Mouse (Mus musculus) spleen, embryonic (tissue): ENCODE measurements at regions not wholly inside any gene's neighbourhood (a gene's known extent, or its start where the extent isn't known, plus 50 kb on each side); places are given as distances from the start of the nearest gene placed in this dataset.

Experiments used
- CTCF ChIA-PET: fragments of 350-600 bp; sonication (Branson Sonifier 250); formaldehyde crosslinking; loops from one replicate; lab custom pipeline; 2022; lab: Charles Lee

DNA sequence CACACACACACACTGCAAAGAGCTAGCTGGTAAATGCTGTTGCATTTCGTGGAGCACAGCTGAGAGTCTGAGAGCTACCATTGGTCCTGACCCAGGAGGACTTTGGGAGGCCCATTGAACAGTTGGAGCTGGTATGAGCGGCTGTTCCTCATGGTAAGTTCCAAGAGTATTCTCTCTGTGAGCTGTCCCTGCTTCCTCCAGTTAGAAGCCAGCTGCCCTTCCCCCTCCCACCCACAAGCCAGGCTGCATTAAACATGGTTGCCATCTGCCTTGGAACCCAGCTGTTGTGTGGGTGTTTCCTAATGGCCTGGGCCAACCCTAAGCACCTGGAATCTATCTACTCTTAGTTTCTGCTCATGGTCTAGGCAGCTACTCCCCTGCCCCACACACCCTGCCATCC lies 174.4 kb downstream of the Cct6b start:
- CTCF ChIA-PET: no interaction called here

DNA sequence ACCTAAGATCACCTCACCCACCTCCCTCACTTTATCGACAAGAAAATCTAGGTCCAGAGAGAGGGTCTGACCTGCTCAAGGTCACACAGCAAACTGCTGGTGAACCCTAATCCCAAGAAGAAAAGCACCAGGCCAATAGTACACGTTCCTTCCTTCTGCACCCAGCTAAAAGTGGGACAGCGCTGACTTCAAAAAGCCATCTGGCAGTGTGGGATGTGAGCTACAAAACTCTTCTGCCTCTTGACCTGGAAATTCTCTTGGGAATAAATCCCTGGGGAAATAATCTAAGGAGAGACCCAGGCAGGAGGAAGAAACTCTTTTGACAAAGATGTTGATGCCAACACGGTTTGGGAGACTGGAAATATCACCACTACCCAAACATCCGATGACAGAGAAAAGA lies 175.4 kb downstream of the Cct6b start:
- CTCF ChIA-PET: no interaction called here

DNA sequence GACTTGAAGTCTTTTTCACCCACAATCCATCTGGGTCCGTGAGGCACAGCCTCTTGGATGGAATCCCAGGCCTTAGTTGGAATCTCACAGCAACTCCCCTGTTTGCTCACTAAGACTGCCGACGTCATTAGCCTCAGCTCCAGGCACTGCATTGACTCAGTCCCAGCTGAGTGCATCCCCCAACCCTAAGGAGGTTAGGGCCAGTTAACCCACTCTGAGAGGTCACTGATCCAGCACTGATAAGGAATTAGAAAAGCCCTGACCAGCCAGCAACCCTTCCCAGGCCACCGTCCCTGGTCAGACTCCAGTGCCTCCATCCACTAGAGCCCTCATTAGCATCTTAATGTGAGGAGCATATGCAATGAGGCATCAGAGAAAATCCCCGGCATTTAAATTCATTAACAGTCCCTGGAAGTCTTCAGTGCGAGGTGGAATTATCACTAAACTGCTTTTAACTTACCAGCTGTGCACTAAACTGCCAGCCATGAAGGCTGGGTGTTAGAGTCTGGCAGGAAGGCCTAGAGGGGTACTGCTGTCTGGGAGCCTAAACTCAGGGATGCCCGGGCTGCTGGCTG lies 184.2 kb downstream of the Cct6b start:
- CTCF ChIA-PET: no interaction called here

DNA sequence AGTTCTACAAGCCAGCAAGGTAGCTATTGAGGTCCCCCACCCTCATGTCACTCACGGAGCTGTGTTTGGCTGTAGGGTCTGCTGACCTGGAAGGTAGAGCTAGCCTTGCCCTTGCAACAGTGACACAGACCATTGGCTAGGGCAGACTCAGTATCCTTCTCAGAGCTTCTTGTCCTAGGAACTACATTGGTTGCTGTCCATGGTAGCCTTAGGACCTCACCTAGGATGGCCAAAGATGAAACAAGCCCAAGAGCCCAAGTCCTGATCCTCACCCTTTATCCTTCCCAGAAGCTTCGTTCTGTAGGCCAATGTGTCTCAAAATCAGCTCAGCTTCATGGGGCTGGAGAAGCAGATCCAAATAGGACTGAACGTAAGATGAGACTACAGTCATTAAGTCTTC lies 187.3 kb downstream of the Tmem132e start:
- CTCF ChIA-PET: no interaction called here

DNA sequence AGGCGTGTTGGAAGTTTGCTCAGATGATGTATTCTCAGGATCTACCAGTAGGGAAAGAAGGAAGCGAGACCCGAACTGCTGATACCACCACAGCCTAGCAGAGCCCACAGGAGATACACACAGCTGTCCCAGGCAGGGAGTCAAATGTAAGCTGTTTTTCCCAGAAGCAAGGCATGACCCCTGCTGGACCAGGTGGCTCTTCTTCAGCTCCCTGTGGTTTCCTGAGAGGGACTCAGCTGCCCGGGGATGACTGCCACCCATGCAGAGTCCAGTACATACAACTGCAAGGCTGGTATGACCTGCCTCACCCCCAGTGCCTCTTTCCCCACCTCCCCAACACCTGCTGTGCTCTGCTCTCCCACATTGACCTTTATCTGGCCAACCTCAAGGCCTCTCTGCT lies 184.4 kb downstream of the Tmem132e start:
- CTCF ChIA-PET: no interaction called here

DNA sequence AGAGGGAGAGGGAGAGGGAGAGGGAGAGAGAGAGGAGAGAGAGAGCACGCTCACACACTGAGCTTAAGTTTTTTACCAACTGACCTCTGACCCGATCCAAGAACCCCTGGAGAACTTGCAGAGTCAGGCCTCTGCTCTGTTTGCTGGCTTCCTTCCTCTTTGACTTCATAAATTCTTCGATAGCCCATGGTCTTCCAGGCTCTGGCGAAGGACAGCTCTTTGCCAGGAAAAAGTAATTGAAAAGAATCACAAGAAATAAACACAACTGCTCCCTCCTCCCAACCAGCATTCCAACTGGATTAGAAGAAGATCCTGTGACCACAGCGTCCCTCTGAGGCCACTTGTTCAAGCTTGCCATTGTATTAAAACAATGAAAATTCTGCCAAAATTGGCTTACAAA lies 182.8 kb downstream of the Tmem132e start:
- CTCF ChIA-PET: interaction anchor here (0.6 kb wide), 1 partner anchor 26 kb away, joined by 4 read pairs; no protein-coding TSS in a partner anchor

DNA sequence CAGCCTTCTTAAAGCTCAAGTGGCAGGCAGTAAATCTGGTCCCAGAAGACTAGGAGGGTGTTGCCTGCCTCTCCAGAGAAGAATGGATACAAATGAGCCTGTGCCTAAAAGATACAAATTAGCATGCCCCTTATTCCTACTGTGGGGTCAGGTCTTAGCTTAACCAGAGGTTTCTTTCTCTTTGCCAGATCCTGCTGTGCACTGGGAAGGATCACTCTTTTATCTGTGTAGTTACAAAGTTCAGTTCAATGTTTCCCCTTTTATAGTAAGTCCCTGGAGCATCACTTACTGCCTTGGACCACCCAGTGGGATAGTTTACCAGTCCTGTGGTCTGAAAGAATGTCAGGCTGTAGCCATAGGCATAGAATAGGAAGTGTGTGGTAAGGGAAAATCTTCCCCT lies 181.1 kb downstream of the Tmem132e start:
- CTCF ChIA-PET: no interaction called here

DNA sequence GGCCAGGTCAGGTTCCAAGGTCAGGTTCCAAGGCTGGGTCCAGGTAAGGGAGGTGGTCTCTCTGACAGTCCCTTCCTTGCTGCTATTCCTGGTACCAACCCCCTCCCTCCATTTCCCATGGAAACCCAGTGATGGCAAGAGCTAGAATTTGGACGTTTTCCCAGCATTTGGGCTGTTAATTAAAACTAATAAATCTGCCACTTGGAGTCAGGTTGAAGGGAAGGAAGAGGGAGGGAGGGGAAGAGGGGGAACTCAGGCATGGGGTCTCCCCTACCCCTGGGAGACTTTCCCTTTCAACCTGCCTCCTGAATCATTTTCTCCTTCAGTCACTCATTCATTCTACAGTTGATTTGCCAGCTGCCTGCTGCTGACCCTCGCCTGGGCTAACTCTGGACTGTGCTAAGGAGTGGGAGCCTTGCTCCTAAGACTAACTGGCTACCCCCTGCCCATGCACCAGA lies 179.5 kb downstream of the Tmem132e start:
- CTCF ChIA-PET: interaction anchor here (0.6 kb wide), 1 partner anchor 103 kb away, joined by 3 read pairs; no protein-coding TSS in a partner anchor

DNA sequence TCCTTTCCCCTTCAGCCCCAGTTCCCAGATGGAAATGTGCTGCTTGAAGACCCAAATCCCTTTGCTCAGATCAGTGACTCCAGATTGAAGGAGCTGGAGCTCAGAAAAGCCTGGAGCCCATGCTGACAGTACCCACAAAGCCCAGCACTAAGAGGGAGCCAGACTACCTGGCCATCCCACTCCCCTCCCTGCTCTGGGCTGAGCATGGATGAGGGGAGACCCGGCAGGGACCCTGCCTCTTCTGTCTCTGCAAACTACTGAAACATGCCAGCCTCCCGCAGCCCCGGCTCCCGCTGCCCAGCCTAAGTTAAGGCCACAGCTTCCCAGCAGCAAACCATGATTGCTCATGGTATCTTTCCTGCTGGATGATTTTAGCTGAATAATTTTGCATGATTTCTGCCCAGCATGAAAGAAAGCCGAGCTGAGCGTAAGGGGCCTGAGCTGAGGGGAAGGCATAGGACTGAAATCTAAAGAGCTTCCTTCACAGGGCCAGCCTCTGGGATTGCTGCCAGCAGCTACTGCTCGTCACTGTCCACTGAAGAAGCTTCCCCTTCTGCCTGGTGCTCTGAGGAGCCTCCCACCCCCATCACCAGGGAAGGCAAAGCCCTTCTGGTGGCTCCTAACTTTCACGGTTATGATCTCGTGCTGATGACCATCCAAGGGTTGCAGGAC lies 178.4 kb downstream of the Tmem132e start:
- CTCF ChIA-PET: no interaction called here

DNA sequence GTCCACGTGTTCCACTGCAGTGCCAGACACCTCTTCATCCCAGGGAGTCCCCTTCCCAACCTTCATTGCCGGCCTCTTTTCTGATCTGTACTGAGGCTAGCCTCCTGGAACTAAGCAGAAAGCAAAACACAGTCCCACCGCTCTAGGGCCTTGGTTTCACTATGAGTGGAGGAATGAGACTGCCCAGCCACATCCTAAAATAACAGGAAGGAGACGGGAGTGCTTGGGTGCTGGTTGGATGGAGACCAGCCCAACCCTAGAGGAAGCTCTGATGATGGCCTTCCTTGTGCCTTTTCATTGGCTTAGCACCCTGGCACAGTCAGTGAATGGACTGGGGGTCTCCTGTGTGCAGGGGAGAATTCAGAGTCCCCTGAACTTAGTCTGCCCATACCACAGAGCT lies 177.4 kb downstream of the Tmem132e start:
- CTCF ChIA-PET: no interaction called here

DNA sequence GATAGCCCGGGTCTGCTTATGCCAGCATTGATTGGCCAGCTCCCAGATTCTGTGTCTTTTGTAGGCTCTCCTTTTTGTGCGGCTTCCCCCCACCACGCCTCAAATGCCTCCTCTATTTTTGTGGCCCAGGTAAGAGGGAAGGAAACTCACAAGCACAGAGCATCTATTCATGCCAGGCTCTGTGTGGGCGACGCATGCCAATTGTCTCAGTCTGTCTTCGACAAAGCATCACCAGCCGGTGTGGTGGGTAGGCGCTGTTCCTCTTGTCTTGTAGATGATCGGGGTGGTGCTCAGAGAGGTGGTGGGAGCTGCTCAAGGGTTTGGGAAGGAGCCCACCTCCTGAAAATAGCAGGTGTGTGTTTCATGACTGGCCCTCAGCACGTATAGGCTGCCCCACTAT lies 175.5 kb downstream of the Tmem132e start:
- CTCF ChIA-PET: no interaction called here

DNA sequence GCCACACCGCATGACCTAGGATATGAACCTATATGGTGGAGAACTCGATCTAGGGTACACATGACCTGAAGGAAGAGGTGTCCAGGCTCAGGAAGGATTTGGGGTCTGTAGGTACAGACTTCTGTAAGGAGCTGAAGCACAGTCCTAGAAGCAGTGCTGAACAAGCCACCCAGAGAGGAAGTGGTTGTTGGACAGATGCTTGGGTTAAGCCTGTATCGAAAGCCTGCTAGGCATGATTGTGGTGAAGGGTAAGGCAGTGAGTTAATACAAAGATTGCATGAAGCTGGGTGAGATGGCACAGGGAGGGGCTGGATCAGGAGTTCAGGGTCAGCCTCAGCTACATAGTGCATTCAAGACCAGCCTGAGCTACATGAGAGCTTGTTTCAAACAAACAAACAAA lies 153.3 kb downstream of the Tmem132e start:
- CTCF ChIA-PET: no interaction called here

DNA sequence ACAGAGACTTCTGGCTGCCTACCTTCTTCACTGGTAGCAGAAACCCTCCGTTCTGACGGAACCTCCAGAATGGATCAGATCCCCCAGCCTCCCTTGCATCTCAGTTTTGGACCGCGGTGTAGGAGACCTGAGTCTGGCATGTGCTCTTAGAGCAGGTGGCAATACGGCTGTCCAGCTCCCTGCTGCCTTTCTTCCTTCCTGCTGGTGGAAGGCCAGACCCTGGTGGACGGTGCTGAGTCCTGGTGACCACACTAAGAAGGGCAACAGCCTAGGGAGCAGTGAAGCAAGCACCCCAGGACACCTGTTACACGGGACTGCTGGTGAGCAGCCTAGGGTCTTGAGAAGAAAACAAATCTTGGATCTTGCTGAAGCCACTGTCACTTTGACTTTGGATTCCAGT lies 152.7 kb downstream of the Tmem132e start:
- CTCF ChIA-PET: no interaction called here

DNA sequence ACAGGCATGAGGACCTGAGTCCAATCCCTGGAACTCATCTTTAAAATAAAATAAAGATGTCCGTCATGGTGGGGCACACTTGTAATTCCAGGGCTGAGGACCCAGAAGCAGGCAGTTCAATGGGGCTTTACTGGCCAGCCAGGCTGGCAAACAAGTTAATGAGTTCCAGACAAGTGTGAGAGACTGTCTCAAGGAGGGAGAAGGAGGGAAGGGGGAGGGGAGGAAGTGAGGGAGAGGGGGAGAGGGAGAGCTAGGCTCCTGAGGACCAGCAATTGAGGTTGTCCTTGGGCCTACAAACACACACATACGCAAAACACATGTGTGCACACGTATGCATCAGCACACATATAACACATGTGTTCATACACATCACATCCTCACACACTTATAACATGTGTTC lies 149.2 kb downstream of the Tmem132e start:
- CTCF ChIA-PET: no interaction called here

DNA sequence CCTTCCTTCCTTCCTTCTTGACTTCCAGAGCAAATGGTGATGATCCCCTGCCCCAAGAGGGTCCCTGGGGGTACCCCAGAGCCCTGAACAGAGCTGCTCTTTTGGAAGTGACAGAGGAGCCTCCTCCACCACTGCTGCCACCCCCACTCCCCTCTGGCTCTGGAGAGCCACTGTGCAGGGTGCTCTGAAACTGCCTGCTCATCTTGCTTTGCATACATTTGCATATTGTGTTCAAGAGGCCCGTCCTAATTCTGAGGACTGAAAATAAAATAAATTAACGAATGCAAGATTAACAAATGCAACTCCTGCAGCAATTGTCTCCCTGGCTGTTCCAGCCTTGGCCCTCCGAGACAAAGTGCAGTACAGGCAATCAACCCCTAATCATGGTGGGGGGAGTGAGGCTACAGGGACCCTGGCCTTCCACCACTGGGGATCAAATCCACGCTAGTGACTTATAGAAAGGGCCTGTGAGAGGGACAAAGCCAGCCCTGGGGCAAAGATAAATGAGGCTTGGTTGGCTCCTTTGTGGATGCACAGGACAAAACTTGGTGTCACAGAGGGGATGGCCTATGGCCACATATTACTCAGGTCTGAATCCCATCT lies 134.6 kb downstream of the Tmem132e start:
- CTCF ChIA-PET: no interaction called here

DNA sequence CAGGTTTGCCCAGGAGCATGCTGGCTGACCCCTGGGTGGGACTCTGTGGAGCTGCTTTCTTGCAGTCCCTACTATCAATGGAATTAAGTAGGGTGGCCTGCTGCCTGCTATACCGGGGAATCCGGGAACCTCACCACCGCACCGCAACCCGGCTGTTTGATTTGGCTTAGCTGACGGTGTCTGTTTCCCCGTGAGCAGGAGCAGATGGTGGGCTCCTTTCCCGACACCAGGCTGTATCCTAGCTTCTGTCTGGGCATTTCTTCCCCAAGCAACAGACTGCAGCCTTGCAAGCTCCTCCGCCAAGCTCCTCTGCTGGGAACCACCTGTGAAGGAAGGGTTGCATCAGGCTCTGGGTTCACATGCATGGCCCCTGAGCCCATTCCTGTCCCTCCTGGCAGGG lies 132.7 kb downstream of the Tmem132e start:
- CTCF ChIA-PET: no interaction called here

DNA sequence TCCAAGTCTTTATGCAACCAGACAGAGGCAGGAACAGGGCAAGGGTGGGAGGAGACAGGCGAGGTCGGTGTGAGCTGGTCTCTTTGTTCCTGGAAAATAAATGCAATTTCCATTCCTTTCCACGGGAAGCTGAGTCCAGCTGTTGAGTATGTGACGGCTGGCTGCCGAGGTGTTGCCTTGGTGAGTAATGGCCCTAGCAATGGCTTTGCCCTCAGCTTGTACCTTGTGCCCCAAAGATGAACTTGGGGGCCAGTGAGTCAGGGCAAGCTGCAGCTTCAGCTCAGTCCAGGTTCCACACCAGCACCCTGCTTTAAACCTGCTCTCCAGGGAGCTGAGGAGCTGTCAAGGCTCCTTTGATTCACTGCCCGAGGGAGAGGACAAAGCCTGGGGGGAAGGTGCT lies 130.0 kb downstream of the Tmem132e start:
- CTCF ChIA-PET: no interaction called here

DNA sequence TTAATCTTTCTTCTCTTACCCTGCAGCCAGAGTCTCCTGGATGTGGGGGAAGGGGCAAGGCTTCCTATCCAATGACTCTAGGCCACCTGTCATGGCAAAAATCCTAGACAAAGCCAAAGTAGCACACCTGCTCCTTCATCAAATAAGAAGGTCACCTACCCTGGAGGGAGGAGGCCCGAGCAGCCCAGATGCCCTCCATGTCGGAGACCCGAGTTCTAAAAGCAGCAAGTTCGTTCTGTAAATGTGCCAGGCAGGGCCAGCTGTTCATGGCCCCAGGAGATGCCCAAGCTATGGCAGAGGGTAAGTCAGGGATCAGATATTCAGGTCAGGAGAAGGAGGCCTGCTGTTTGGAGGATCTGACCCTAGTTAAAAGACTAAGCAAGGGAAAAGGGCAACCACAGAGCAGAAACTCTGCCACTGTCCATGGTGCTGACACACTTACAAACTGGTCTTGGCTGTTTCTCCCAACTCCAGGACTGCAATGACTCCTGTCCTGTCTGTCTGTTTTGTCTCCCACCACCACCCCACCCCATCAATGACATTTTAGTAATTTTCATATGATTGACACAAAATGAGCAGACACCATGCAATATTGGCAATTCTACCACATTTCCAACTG lies 125.9 kb downstream of the Tmem132e start:
- CTCF ChIA-PET: no interaction called here

DNA sequence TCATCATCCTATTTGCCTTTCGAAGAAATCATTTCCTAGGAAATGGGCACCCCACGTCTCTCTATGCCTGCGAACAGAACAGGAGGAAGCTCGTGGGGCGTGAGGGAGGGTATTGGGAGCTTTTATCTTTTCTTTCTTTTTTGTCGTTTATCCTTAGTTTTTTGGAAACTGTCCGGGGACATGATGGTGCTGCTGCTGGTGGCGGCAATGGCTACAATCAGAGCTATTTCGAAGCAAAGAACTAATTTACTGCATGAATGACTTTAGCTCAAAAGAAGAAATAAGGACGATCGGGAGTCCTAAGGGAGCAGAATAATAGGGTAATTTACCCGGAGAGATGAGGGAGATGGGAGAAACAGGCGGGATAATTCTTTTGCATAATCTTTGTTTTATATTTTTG lies 119.9 kb downstream of the Tmem132e start:
- CTCF ChIA-PET: no interaction called here
